Mouse (Mus musculus) limb, embryonic 10.5 days (tissue): Measurements from ENCODE around the gene Mrpl2. TPM values are rescaled to one million over a fixed set of nuclear protein-coding genes. Genes with fewer than 3 reads are reported as not detected.

Source experiments
- DNase-seq: peaks from one replicate; pipeline ENCODE4 v3.0.0-alpha.2; 2017; ENCODE audit warnings: low spot score
- H3K27ac ChIP-seq: fragments of 300-500 bp; sonication (generic); 2 replicates; pipeline ENCODE4 v1.5.1; 2016; ENCODE audit warnings: mild to moderate bottlenecking
- H3K27me3 ChIP-seq: fragments of 300-500 bp; sonication (generic); 2 replicates; pipeline ENCODE4 v1.6.1; 2016; ENCODE audit warnings: low read depth, mild to moderate bottlenecking; ENCODE audit not compliant: poor library complexity, severe bottlenecking
- H3K36me3 ChIP-seq: fragments of 300-500 bp; sonication (generic); 2 replicates; pipeline ENCODE4 v1.6.1; 2016; ENCODE audit warnings: mild to moderate bottlenecking, moderate library complexity
- H3K4me1 ChIP-seq: fragments of 300-500 bp; sonication (generic); 2 replicates; pipeline ENCODE4 v1.6.1; 2016
- H3K4me3 ChIP-seq: fragments of 300-500 bp; sonication (generic); 2 replicates; pipeline ENCODE4 v1.5.1; 2016; ENCODE audit warnings: mild to moderate bottlenecking, moderate library complexity
- H3K9me3 ChIP-seq: fragments of 300-500 bp; sonication (generic); replicated peaks from 2 replicates; pipeline ENCODE4 v1.6.1; 2016; ENCODE audit warnings: mild to moderate bottlenecking
- WGBS: fragments of 180-500 bp; shearing (Covaris S2); methylation state at CpG from one replicate; pipeline ENCODE4 v1.1.7; 2016; 5-methylcytosine and 5-hydroxymethylcytosine counted together
- polyA plus RNA-seq: library from polyadenylated mRNA; unstranded; fragments of >200 nt; fragmentation: Nextera tagmentation; extraction: Ambion mirVana; gene quantifications from 2 replicates; pipeline ENCODE4 v1.2.1, GENCODE M21; 2016

Gene Mrpl2
- polyA plus RNA-seq = 140 and 144 TPM in 2 replicates

DNA sequence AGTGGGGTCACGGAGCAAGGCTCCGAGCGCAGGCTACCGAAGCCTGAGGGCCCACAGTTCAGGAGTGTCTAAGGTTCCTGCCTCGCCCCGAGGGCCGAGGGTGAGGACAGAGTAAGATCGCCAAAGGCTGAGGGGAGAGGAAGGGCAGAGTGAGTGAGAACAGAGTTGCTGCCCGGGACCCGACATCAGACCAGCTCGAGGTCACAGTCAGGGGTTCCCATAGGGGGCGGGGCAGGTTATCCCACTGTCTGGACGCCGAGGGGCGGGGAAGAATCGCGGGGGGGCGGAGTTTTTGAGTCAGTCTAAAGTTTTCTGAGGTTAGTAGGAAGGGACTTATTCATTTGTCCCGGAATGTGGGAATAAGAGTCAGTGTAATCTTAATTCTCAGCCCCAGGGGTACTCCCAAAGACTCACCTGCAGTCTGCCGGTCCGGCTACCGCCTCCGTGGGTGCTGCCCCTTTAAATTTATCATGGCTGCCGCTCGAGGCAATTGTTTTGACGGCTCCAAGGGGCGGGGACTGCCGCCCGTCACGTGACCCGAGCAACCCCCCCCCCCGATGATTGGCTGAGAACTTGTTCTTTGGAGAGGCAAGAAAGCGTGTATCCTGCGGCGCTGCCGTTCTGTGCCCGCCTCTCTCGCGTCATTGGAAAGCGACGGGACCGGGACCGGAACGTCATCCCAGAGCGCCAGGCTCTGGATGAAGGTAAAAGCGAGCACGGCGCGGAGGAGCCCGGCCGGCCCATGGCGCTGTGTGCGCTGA is at the start of gene Mrpl2, which contains the start of gene Klc4:
TSS of gene Mrpl2 (plus strand) at position 669 of the 761 bp plus-strand sequence.
TSS of gene Klc4 (minus strand) at position 462 of the 761 bp plus-strand sequence.
- peak within 1 kb of the TSS; percentile 86 for H3K4me3 ChIP-seq
- WGBS = under 1% methylated on average over 53 of the region's 53 CpGs
- peak within 1 kb of the TSS; percentile 91 for H3K27ac ChIP-seq
- H3K36me3 ChIP-seq = peaks cover 32% of the 10 kb centered on the region
- peak; percentile 100 for DNase-seq
- no peaks in the 10 kb centered on the region for H3K27me3 ChIP-seq
- peaks cover 39% of the 10 kb centered on the region for H3K4me1 ChIP-seq
- H3K9me3 ChIP-seq = no peaks in the 10 kb centered on the region

DNA sequence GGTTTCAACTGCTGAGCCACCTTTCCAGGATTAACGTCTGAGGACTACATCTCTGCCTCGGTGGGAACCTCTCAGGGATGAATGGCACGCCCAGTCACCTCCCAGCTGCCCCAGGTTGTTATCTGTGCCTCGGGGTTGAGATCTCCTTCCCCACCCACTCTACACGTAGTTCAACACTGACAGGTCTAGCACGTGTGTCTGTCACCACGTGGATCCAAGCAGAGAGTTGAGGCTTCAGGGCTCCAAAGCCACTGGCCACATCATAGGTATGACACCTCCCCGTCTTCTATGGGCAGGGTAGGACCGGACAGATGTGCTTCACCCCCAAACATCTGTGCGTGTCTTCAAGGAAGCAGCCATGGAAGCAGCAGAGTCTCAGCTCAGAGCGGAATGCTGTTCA is 48.1 kb upstream of the Mrpl2 start:
- WGBS = 94% methylated on average over 11 of the region's 11 CpGs
- Histone ChIP-seq H3K36me3 (peaks cover 51% of the 10 kb centered on the region), H3K27me3 (no peaks in the 10 kb centered on the region), H3K4me3 (no peak overlapping the region), H3K27ac (no peak overlapping the region), H3K4me1 (peaks cover 25% of the 10 kb centered on the region), H3K9me3 (no peaks in the 10 kb centered on the region)
- DNase-seq = no peak

DNA sequence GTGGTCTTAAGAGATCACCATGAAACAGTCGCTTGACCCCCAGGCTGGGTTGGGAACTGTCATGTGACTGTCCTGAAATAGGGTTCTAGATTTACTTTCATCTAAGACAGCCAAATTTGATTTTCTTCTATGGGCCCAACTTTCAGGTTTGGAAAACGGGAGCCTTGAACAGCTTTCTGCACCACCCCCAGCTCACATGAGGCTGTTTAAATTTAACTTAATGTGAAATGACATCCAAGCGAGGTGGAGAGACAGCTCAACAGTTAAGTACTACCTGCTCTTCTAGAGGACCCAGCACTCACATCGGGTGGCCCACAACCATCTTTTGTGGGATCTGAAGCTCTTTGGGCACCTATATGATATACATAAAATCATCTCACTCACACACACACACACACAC is 47.1 kb upstream of the Mrpl2 start:
- H3K4me3 ChIP-seq = no peak overlapping the region
- no peaks in the 10 kb centered on the region for H3K9me3 ChIP-seq
- H3K4me1 ChIP-seq = peaks cover 25% of the 10 kb centered on the region
- WGBS = 89% methylated on average over 4 of the region's 4 CpGs
- H3K36me3 ChIP-seq = peaks cover 49% of the 10 kb centered on the region
- H3K27ac ChIP-seq = no peak overlapping the region
- H3K27me3 ChIP-seq = no peaks in the 10 kb centered on the region
- no peak for DNase-seq

DNA sequence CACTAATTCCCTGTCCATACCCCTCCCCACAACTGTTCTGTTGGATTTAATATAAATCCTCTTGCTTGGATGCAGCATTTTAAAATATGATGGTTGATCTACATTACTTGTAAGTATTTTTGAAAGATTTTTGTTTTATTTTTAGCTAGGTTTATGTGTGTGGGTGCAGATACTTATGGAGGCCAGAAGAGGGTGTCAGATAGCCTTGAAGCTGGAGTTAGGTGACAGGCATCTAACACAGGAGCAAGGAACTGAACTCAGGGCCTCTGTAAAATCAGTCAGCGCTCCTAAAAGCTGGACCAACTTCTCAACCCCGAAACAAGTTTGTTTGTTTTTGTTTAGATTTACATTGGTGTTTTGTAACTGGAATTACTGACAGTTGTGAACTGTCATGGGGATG is 45.5 kb upstream of the Mrpl2 start:
- Histone ChIP-seq H3K9me3 (no peaks in the 10 kb centered on the region), H3K27ac (no peak overlapping the region), H3K36me3 (peaks cover 46% of the 10 kb centered on the region), H3K27me3 (no peaks in the 10 kb centered on the region), H3K4me1 (peaks cover 24% of the 10 kb centered on the region), H3K4me3 (no peak overlapping the region)
- 93% methylated on average over 2 of the region's 2 CpGs for WGBS
- DNase-seq = no peak

DNA sequence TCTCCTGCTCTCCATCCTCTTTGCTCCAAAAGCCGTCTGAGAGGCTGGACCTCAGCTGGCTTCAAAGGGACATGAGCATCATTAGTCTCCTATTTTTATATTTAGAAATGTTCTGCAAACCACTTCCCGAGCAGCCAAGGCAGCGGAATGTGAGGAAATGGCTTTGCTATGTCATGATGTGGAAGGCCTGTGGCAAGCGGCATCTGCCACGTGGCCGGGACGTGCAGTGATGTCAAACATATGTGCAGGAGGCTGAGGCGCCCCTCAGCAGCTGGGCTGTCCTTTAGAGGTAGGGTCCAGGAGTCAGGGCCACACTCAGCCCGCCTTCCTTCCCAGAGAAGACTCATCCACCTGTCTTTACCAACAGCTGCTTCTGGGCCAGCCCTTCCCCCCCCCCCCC is 43.8 kb upstream of the Mrpl2 start:
- no peak for DNase-seq
- no peak overlapping the region for H3K4me3 ChIP-seq
- no peaks in the 10 kb centered on the region for H3K9me3 ChIP-seq
- peaks cover 37% of the 10 kb centered on the region for H3K36me3 ChIP-seq
- H3K27me3 ChIP-seq = no peaks in the 10 kb centered on the region
- WGBS = 79% methylated on average over 9 of the region's 9 CpGs
- peaks cover 25% of the 10 kb centered on the region for H3K4me1 ChIP-seq
- 0 out of 2 replicates have a peak overlapping the region, but pooled peaks have one; percentile 3 for H3K27ac ChIP-seq

DNA sequence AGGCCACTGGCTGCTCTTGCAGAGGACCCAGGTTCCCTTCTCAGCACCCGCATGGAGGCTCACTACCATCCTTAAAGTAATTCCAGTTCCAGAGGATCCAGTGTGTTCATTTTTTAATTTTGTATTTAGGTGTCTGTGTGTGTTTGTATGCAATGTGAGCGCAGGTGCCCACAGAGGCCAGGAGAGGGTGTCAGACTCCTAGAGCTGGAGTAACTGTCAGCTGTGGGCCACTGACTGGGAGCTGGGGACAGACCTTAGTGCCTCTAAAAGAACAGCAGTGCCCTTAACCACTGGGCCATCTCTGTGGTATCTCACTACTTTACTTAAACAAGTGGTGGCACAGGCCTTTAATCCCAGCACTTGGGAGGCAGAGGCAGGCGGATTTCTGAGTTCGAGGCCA is 42.8 kb upstream of the Mrpl2 start:
- 95% methylated on average over 4 of the region's 4 CpGs for WGBS
- Histone ChIP-seq H3K4me1 (peaks cover 25% of the 10 kb centered on the region), H3K4me3 (no peak overlapping the region), H3K27me3 (no peaks in the 10 kb centered on the region), H3K36me3 (peaks cover 31% of the 10 kb centered on the region), H3K27ac (no peak overlapping the region), H3K9me3 (no peaks in the 10 kb centered on the region)
- DNase-seq = no peak

DNA sequence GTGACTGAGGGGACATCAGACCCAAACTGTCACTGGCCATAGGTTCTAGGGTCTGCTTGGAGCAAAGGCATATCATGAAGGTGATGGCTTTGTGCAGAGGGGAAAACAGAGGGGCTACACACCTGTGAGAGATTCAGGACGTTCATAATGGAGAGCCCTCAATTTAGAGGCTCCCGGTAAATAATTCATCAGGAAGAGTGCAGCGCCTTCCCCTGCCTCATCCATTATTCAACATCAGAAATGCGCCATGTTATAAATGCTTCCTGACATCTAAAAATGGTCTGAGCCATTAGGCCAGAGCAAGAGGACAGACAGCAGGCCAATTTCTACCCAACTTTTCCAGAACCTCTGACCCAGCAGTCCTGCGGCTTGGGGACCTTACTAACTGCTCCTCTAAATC is 40.9 kb upstream of the Mrpl2 start:
- H3K27me3 ChIP-seq = no peaks in the 10 kb centered on the region
- H3K9me3 ChIP-seq = no peaks in the 10 kb centered on the region
- peaks cover 34% of the 10 kb centered on the region for H3K36me3 ChIP-seq
- no peak overlapping the region for H3K4me3 ChIP-seq
- no peak overlapping the region for H3K27ac ChIP-seq
- H3K4me1 ChIP-seq = peaks cover 34% of the 10 kb centered on the region
- 79% methylated on average over 5 of the region's 5 CpGs for WGBS
- no peak for DNase-seq

DNA sequence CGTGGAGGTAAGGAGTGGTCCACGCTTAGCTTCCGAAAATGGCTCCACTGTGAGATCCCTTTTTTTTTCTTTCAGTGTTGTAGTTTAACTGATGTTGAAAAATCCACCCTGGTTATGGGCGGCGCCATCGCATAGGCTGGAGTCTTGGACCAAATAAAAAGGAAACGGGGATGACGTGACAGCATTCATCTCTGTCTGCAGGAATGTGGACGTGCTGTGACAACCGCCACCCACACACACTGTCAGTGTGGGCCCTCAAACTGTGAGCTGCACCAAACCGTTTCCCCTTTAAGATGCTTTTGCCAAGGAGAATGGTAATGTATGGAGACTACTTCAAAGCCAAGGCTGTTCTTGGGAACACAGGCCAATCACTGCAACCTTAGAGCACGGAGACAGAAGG is 40.0 kb upstream of the Mrpl2 start:
- Histone ChIP-seq H3K27ac (no peak overlapping the region), H3K27me3 (no peaks in the 10 kb centered on the region)
- 88% methylated on average over 12 of the region's 12 CpGs for WGBS

DNA sequence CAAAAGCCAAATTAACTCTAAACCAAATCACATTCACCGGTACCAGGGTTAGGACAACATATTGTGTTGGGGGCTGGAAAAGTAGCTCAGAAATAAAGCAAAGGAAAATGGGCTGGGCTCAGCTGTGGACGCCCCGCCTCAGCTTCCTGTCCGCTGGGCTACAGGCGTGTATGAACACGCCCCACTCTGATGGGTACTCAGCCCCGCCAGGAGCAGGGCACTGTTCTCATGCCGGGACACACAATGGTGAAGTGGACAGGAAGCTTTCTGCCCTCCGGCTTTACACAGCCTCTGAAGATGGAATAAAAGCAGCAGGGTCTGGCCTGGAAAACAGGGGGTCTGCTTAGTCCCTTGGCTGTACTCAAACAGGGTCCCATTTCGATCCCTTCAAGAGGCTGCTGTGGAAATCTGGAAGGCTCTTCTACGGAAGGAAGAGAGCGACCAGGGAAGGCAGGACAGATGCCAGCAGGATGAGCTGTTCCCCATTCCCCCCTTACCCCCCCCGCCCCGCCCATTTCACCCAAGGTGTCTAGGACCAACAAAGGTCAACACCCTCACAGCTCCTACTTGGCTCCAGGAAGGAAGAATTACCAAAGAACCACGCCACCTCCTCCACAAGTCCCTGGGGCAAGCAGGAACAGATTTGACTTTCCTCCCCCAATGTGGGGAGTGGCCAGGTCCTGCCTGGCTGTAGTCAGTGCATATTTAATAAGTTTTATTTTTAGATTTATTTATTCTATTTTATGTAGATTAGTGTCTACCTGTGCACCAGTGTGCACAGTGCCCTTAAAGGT is 36.1 kb upstream of the Mrpl2 start:
- no peak for DNase-seq
- H3K9me3 ChIP-seq = no peaks in the 10 kb centered on the region
- no peak overlapping the region for H3K4me3 ChIP-seq
- WGBS = 67% methylated on average over 15 of the region's 15 CpGs
- no peaks in the 10 kb centered on the region for H3K27me3 ChIP-seq
- H3K4me1 ChIP-seq = peaks cover 65% of the 10 kb centered on the region
- H3K27ac ChIP-seq = peak overlapping the region; percentile 57; the same call in 1 of the 2 replicates
- peaks cover 27% of the 10 kb centered on the region for H3K36me3 ChIP-seq

More for the DNA sequence above, 40.0 kb upstream of the Mrpl2 start:
- H3K36me3 ChIP-seq = peaks cover 38% of the 10 kb centered on the region
- peaks cover 43% of the 10 kb centered on the region for H3K4me1 ChIP-seq
- DNase-seq = no peak
- no peak overlapping the region for H3K4me3 ChIP-seq
- no peaks in the 10 kb centered on the region for H3K9me3 ChIP-seq

DNA sequence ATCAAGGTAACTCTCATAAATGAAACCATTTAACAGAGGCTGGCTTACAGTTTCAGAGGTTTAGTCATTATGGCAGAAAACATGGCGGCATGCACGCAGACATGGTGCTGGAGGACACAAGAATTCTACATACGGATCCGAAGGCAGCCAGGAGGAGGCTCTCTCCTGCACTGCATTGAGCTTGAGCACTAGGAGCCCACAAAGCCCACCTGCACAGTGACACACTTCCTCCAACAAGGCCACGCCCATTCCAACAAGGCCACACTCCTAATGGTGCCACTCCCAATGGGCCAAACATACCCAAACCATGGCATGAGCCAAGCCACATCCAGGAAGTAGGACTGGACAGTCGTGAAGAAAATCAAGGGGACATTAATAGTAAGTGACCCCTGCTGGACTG is 34.7 kb upstream of the Mrpl2 start:
- no peak for DNase-seq
- Histone ChIP-seq H3K4me1 (peaks cover 69% of the 10 kb centered on the region), H3K9me3 (no peaks in the 10 kb centered on the region), H3K4me3 (no peak overlapping the region), H3K36me3 (peaks cover 32% of the 10 kb centered on the region), H3K27me3 (no peaks in the 10 kb centered on the region), H3K27ac (0 out of 2 replicates have a peak overlapping the region, but pooled peaks have one; percentile 78)
- 91% methylated on average over 6 of the region's 6 CpGs for WGBS

DNA sequence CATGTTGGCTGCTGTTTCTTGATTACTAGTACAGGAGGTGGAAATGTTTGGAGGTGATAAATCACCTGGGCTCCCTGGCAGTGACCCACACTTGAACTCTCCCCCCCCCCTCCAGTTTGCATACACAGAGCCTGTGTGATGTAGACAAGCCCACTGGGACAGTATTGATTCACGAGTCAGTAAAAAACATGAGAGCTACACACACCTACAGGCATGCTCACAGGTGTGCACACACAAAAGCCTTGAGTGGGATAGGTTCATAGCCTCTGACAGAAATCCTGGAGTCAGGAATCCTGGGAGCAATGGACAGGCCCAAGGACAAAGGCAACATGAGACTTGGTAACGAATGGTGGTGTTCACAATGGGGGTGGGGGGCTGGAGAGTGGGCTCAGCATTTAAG is 33.8 kb upstream of the Mrpl2 start:
- WGBS = 52% methylated on average over 2 of the region's 2 CpGs
- Histone ChIP-seq H3K27me3 (no peaks in the 10 kb centered on the region), H3K27ac (peak overlapping the region; percentile 78), H3K36me3 (peaks cover 32% of the 10 kb centered on the region), H3K4me1 (peaks cover 78% of the 10 kb centered on the region), H3K4me3 (no peak overlapping the region), H3K9me3 (no peaks in the 10 kb centered on the region)
- no peak for DNase-seq

DNA sequence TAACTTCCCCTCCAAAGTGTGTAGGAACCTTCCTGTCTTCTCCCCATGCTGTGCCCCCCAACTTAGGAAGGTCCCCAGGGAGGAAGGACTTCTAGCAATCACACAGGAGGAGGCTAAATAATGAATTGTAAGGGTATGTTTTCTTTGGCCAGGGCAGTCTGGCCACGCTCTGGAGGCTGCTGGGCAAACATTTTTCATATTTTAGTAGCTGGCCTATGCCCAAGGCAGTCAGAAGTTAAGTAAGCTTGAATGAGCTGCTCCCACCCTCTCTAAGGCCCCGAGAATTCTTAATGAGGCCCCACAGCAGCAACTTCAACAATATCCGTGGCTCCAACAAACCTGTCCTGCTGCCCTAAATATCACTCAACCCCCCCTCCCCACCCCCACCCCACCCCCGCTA is 33.2 kb upstream of the Mrpl2 start:
- no peak for DNase-seq
- Histone ChIP-seq H3K9me3 (no peaks in the 10 kb centered on the region), H3K36me3 (peaks cover 30% of the 10 kb centered on the region), H3K27ac (peak overlapping the region; percentile 78), H3K27me3 (no peaks in the 10 kb centered on the region), H3K4me3 (peak overlapping the region; percentile 21), H3K4me1 (peaks cover 84% of the 10 kb centered on the region)
- WGBS = 29% methylated on average over 4 of the region's 4 CpGs

DNA sequence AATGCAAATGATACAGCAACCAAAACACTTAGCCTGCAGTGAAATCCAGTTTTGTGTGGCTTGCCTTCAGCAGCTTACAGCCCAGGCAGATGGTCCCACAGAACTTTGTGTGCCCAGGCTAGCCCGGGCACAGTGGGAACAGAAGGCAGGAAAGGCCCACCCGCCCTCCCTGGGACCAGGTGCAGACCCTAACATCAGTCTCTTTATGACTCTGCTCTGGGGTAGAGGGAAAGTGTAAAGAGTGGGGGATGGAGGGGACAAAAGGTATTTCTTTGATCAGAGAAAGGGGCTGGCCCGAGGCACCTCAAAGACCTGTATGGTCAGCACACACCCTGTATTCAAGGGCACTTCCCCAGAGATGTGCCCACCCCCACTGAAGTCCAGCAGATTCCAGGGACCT is 32.8 kb upstream of the Mrpl2 start:
- Histone ChIP-seq H3K4me3 (peak overlapping the region; percentile 21), H3K4me1 (peaks cover 88% of the 10 kb centered on the region), H3K36me3 (peaks cover 27% of the 10 kb centered on the region), H3K27ac (peak overlapping the region; percentile 78), H3K9me3 (no peaks in the 10 kb centered on the region), H3K27me3 (no peaks in the 10 kb centered on the region)
- DNase-seq = peak; percentile 48
- WGBS = 18% methylated on average over 3 of the region's 3 CpGs
